Mouse (Mus musculus): ENCODE results near the gene Pecam1. TPM values are rescaled to one million over a fixed set of nuclear protein-coding genes. Genes with fewer than 3 reads are reported as not detected.

The Pecam1 gene
- polyA plus RNA-seq (2014; fragmentation: Nextera tagmentation; extraction: Ambion mirVana), result 46.8 and 48.9 TPM in 2 replicates

DNA sequence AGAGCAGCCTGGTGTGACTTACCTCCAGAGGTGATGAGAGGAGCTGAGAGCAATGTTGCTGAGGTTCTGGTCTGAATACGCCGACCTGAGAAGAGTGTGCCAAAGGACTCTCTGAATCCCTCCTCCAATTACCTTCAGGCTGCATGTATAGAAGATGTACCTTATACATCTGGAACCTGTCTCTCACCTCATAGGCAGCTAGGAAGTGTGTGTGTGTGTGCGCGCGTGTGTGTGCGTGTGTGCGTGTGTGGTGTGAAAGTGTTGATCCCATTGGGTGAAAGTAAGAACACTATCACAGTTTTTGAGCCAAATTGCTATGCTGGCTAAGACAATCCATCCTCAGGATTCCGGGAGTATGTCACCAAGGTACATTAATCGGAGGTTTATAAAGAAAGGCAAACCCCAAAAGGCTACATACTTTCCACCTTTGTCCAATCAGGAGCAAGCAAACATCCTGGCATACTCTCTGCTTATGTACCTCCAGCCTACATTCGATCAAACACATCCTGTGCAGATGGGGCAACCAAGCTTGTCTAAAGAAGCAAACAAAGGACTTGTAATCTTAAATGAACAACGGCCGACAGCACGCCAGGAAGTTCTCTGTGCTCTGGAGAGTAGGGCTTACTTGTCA lies at the start of gene Pecam1:
Gene Pecam1 (minus strand): TSS at position 508 of the 631 bp plus-strand sequence.
- no peak within 1 kb of the TSS for H3K4me3 ChIP-seq (ENCODE audit: low read depth, low read length)
- WGBS, result 79% methylated on average over 13 of the region's 13 CpGs
- no peak within 1 kb of the TSS for H3K27ac ChIP-seq (replicated peaks; ENCODE audit: low read depth, low read length)
- H3K9me3 ChIP-seq (ENCODE audit: control insufficient read depth, low read length), result peaks cover 9% of the 10 kb centered on the region; the same call in 1 of the 2 replicates
- H3K4me2 ChIP-seq (ENCODE audit: low read depth, low read length), result no peak within 1 kb of the TSS
- DNase-seq (ENCODE audit: low spot score), result no peak
- H3K36me3 ChIP-seq (ENCODE audit: control insufficient read depth, insufficient read depth, low read length), result no peaks in the 10 kb centered on the region
- ATAC-seq (ENCODE audit: low read depth), result no peak
- no peaks in the 10 kb centered on the region for H3K4me1 ChIP-seq (ENCODE audit: control insufficient read depth, insufficient read depth, low read length)
- H3K27me3 ChIP-seq (replicated peaks; ENCODE audit: control insufficient read depth, insufficient read depth, low read length), result no peaks in the 10 kb centered on the region
- H3K9ac ChIP-seq (ENCODE audit: low read depth, low read length), result no peak within 1 kb of the TSS

DNA sequence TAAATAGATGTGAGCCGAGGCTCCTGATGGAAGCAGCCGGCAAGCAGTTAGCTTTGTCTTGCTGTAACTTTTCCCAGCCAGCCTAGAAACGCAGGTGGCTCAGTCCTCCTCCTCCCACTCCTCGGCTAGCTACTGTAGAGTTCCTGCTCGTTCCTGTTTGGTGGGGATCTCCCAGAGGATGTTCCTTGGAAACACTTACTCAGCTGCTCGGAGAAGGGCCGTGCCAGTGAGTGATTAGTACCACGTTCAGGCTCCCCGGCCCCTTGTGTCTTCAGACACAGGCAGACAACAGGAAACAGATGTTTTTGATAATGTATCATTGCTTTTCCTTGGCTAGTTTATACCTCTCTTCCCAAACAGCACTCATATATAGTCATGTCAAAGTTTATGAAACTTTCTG lies 45.3 kb upstream of the Pecam1 start:
- H3K27ac ChIP-seq (replicated peaks; ENCODE audit: low read depth, low read length), result peak overlapping the region; percentile 61
- no peaks in the 10 kb centered on the region for H3K27me3 ChIP-seq (replicated peaks; ENCODE audit: control insufficient read depth, insufficient read depth, low read length)
- H3K4me1 ChIP-seq (ENCODE audit: control insufficient read depth, insufficient read depth, low read length), result peaks cover 8% of the 10 kb centered on the region; the same call in 1 of the 2 replicates
- no peak overlapping the region; the same call in 1 of the 2 replicates for H3K9ac ChIP-seq (ENCODE audit: low read depth, low read length)
- peak; percentile 90 for ATAC-seq (ENCODE audit: low read depth)
- no peak overlapping the region for H3K4me2 ChIP-seq (ENCODE audit: low read depth, low read length)
- H3K4me3 ChIP-seq (ENCODE audit: low read depth, low read length), result no peak overlapping the region
- 29% methylated on average over 9 of the region's 9 CpGs for WGBS
- H3K9me3 ChIP-seq (ENCODE audit: control insufficient read depth, low read length), result 0 out of 2 replicates have a peak, but pooled peaks cover 5% of the 10 kb centered on the region
- peaks cover 61% of the 10 kb centered on the region for H3K36me3 ChIP-seq (ENCODE audit: control insufficient read depth, insufficient read depth, low read length)
- DNase-seq (ENCODE audit: low spot score), result peak; percentile 93

DNA sequence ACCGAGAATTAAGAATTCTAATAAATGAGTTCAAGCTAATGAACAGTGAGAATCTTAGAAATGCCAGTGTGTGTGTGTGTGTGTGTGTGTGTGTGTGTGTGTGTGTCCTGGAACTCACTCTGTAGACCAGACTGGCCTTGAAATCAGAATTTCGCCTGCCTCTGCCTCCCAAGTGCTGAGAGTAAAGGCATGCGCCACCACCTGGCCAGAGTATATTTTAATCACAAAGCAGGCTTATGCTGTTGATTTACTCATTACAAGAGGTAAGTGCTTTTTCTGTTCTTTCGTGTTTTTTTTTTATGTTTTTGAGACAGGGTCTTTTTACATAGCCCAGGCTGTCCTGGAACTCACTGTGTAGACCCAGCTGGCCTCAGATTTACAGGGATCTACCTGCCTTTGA lies 43.4 kb upstream of the Pecam1 start:
- Histone ChIP-seq H3K27ac (replicated peaks; ENCODE audit: low read depth, low read length) (no peak overlapping the region), H3K9ac (ENCODE audit: low read depth, low read length) (no peak overlapping the region), H3K9me3 (ENCODE audit: control insufficient read depth, low read length) (0 out of 2 replicates have a peak, but pooled peaks cover 5% of the 10 kb centered on the region), H3K4me1 (ENCODE audit: control insufficient read depth, insufficient read depth, low read length) (peaks cover 12% of the 10 kb centered on the region; the same call in 1 of the 2 replicates), H3K27me3 (replicated peaks; ENCODE audit: control insufficient read depth, insufficient read depth, low read length) (no peaks in the 10 kb centered on the region), H3K36me3 (ENCODE audit: control insufficient read depth, insufficient read depth, low read length) (peaks cover 45% of the 10 kb centered on the region), H3K4me3 (ENCODE audit: low read depth, low read length) (no peak overlapping the region), H3K4me2 (ENCODE audit: low read depth, low read length) (no peak overlapping the region)
- no peak for ATAC-seq (ENCODE audit: low read depth)
- DNase-seq (ENCODE audit: low spot score), result no peak
- WGBS, result 86% methylated on average over 4 of the region's 4 CpGs

DNA sequence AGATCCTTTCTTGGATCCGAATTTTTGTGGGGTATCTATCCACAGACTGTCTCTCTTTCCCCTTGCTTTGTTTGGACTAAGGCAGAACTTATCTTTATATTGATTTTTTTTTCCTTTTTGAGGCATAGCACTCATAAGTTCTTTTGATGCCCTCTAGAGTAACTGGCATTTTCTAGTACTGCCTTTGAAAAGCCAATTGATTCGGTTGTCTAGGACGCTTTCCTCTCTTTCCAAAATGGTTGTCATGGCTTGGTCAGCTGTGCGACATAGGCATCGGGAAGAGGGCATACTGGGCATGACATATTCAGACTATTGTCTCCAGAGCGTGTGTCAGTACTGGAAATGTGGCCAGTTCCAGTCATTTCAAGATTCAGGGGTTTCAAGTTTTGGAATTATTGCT lies 39.2 kb upstream of the Pecam1 start:
- under 1% methylated on average over 6 of the region's 6 CpGs for WGBS
- H3K27ac ChIP-seq (replicated peaks; ENCODE audit: low read depth, low read length), result peak overlapping the region; percentile 100
- ATAC-seq (ENCODE audit: low read depth), result no peak
- no peaks in the 10 kb centered on the region for H3K27me3 ChIP-seq (replicated peaks; ENCODE audit: control insufficient read depth, insufficient read depth, low read length)
- DNase-seq (ENCODE audit: low spot score), result peak; percentile 45
- peak overlapping the region; percentile 82 for H3K4me2 ChIP-seq (ENCODE audit: low read depth, low read length)
- H3K4me1 ChIP-seq (ENCODE audit: control insufficient read depth, insufficient read depth, low read length), result peaks cover 9% of the 10 kb centered on the region
- no peaks in the 10 kb centered on the region for H3K9me3 ChIP-seq (ENCODE audit: control insufficient read depth, low read length)
- H3K9ac ChIP-seq (ENCODE audit: low read depth, low read length), result peak overlapping the region; percentile 100
- peaks cover 47% of the 10 kb centered on the region for H3K36me3 ChIP-seq (ENCODE audit: control insufficient read depth, insufficient read depth, low read length)
- peak overlapping the region; percentile 93 for H3K4me3 ChIP-seq (ENCODE audit: low read depth, low read length)

DNA sequence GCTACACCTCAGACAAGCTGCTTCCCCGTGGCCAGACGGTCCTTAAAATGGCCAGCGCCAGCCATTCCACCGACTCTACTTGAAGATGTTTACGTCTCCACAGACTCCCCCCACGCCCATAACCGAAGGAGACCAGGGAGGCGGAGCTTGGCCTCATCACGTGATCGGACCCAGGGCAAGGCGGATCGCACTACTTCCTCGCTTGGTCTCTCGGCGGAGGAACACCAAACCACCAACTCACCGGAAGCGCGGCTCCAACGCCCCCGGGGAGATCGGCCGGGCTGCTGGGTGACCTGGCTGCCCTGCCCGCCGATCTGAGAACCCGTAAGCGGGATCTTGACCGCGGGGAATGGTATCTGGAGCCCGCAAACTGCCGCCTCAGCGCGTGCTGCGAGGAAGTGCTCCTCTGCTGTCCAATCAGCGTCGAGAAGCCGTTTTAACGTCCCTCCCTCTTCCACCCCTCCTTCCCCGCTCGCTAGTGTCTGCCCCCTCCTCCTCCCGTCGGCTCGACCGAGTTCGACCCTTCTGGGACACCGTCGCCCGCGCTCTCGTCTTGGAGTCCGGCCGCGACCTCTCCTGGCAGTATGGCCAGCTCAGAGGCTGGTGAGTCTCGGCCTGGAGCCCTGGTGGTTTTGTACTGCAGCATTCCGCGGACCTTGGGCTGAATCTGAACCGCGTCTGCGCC lies 38.5 kb upstream of the Pecam1 start, which contains the start of the genes Ddx5 and Cep95:
Gene Ddx5 (minus strand): TSS at position 411 of the 685 bp plus-strand sequence.
Gene Cep95 (plus strand): TSS at position 478 of the 685 bp plus-strand sequence.
- 0% methylated on average over 57 of the region's 58 CpGs for WGBS
- H3K9ac ChIP-seq (ENCODE audit: low read depth, low read length), result peak within 1 kb of the TSS; percentile 100
- ATAC-seq (ENCODE audit: low read depth) (peak; percentile 92), DNase-seq (ENCODE audit: low spot score) (peak; percentile 99)
- no peaks in the 10 kb centered on the region for H3K9me3 ChIP-seq (ENCODE audit: control insufficient read depth, low read length)
- peak within 1 kb of the TSS; percentile 100 for H3K27ac ChIP-seq (replicated peaks; ENCODE audit: low read depth, low read length)
- no peaks in the 10 kb centered on the region for H3K27me3 ChIP-seq (replicated peaks; ENCODE audit: control insufficient read depth, insufficient read depth, low read length)
- H3K4me2 ChIP-seq (ENCODE audit: low read depth, low read length), result peak within 1 kb of the TSS; percentile 82
- peaks cover 9% of the 10 kb centered on the region for H3K4me1 ChIP-seq (ENCODE audit: control insufficient read depth, insufficient read depth, low read length)
- H3K4me3 ChIP-seq (ENCODE audit: low read depth, low read length), result peak within 1 kb of the TSS; percentile 93
- H3K36me3 ChIP-seq (ENCODE audit: control insufficient read depth, insufficient read depth, low read length), result peaks cover 50% of the 10 kb centered on the region

DNA sequence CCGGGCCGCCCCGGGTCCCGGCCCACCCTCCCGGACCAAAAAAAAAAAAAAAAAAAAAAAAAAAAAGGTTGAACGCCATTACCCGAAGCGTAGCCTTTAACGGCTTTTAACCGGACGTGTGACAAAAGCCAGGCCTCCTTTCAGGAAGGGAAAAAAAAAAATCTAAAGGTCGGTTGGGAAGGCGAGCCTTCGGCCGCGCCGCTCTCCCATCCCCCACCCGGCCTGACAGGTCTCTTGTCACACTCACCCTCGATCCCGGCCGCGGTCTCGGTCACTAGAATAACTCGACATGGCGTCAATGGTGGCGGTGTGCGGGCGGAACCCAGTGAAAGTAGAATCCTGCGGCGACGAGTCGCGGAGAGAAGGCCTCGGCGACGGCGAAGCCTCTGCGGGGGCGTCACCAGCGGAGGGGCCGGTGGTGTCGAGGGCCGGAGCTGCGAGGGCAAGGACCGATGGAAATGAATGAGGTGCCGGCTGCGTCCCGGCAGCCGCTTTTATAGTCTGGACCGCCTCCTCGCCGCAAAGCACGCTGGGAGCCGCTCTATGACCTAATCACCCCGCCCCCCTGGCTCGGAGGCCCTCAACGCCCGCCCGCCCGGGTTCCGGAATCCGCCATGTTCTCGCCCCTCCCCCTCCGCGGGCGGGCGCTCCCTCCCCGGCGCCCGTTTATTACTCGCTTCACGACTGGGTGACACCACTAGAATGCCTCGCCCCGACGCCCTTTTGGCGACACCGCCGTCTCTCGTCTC lies 37.8 kb upstream of the Pecam1 start:
- H3K4me2 ChIP-seq (ENCODE audit: low read depth, low read length), result peak overlapping the region; percentile 82
- peak overlapping the region; percentile 100 for H3K9ac ChIP-seq (ENCODE audit: low read depth, low read length)
- H3K9me3 ChIP-seq (ENCODE audit: control insufficient read depth, low read length), result no peaks in the 10 kb centered on the region
- peak overlapping the region; percentile 93 for H3K4me3 ChIP-seq (ENCODE audit: low read depth, low read length)
- H3K36me3 ChIP-seq (ENCODE audit: control insufficient read depth, insufficient read depth, low read length), result peaks cover 51% of the 10 kb centered on the region
- peaks cover 9% of the 10 kb centered on the region for H3K4me1 ChIP-seq (ENCODE audit: control insufficient read depth, insufficient read depth, low read length)
- DNase-seq (ENCODE audit: low spot score) (peak; percentile 98), ATAC-seq (ENCODE audit: low read depth) (peak; percentile 73)
- WGBS, result 1% methylated on average over 52 of the region's 79 CpGs
- no peaks in the 10 kb centered on the region for H3K27me3 ChIP-seq (replicated peaks; ENCODE audit: control insufficient read depth, insufficient read depth, low read length)
- peak overlapping the region; percentile 100 for H3K27ac ChIP-seq (replicated peaks; ENCODE audit: low read depth, low read length)

DNA sequence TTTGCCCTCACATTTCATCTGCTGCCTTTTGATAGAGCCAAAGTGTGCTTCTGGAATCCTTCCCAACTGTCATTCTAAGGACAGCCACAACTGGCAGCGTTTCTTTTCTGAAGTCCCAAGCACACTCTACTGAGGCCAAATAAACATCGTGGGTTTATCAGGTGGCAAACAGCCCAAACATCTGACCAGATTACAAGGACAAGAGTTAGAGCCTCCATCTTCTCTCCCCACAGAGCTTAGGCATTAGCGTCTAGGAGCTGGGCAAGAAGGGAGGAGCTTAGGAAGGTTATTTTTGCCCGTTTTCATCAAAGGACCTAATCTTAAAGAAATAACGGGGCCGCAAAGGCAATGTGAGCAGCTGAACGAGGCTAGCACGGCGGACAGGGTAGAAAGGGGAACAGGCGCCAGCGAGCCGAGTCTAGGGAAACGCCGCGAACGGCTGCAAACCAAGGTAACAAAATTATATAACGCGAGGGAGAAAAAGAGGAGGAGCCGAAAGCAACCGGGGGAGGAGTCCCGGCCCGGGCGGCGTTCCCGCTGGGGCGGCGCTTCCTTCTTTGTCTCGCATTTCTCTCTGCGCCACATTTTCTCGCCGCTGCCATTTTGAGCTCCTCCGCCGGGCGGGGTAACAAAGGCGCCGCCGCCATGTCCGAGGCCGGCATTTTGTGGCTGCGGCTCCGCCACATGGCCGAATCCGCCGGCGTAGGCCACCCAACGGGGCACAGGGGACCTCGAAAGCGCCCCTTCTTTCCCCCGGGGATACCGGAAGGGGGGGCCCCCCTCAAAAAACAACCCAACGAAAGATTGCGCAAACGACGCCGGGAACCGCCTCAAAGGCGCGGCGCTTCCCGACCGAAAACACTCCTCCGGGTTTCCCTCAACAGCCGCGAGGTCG lies 37.0 kb upstream of the Pecam1 start:
- H3K4me1 ChIP-seq (ENCODE audit: control insufficient read depth, insufficient read depth, low read length), result peaks cover 9% of the 10 kb centered on the region
- no peaks in the 10 kb centered on the region for H3K9me3 ChIP-seq (ENCODE audit: control insufficient read depth, low read length)
- H3K36me3 ChIP-seq (ENCODE audit: control insufficient read depth, insufficient read depth, low read length), result peaks cover 51% of the 10 kb centered on the region
- peak overlapping the region; percentile 100 for H3K27ac ChIP-seq (replicated peaks; ENCODE audit: low read depth, low read length)
- peak overlapping the region; percentile 100 for H3K9ac ChIP-seq (ENCODE audit: low read depth, low read length)
- H3K4me2 ChIP-seq (ENCODE audit: low read depth, low read length), result peak overlapping the region; percentile 78
- H3K4me3 ChIP-seq (ENCODE audit: low read depth, low read length), result peak overlapping the region; percentile 93
- under 1% methylated on average over 54 of the region's 65 CpGs for WGBS
- ATAC-seq (ENCODE audit: low read depth), result peak; percentile 44
- peak; percentile 96 for DNase-seq (ENCODE audit: low spot score)
- H3K27me3 ChIP-seq (replicated peaks; ENCODE audit: control insufficient read depth, insufficient read depth, low read length), result no peaks in the 10 kb centered on the region

All from embryonic facial prominence, embryonic 14.5 days (tissue).